Mouse (Mus musculus) urinary bladder, adult 18-20 months (tissue): ENCODE data around the gene Mpp3.
A peak's percentile ranks its signal among the peaks of the same experiment; 100 is the strongest.

Source experiments
- DNase-seq, 2 experiments: peaks; one replicate each; pipeline ENCODE4 v3.0.0; 2022; ENCODE audit warnings: low spot score in 2 of 2, mixed read lengths in 2 of 2

Mpp3 gene

GRCm38 (mm10) chr11:102028087-102028816, at the start of gene Mpp3:
TSS of gene Mpp3 (minus strand) at chr11:102028461.
- DNase-seq, result no peak

GRCm38 (mm10) chr11:102073722-102074121, 45.5 kb upstream of the Mpp3 start:
- DNase-seq, result no peak

- no peak for DNase-seq
Observed at GRCm38 (mm10) chr11:102072729-102073128, 44.5 kb upstream of the Mpp3 start.

- DNase-seq, result no peak
Observed at GRCm38 (mm10) chr11:102070426-102070825, 42.2 kb upstream of the Mpp3 start.

GRCm38 (mm10) chr11:102069633-102070032, 41.4 kb upstream of the Mpp3 start:
- DNase-seq, result no peak

GRCm38 (mm10) chr11:102068969-102069368, 40.7 kb upstream of the Mpp3 start:
- DNase-seq, result no peak

- DNase-seq, result no peak
Observed at GRCm38 (mm10) chr11:102063076-102063475, 34.8 kb upstream of the Mpp3 start.

- DNase-seq, result no peak
Observed at GRCm38 (mm10) chr11:102061941-102062473, 33.7 kb upstream of the Mpp3 start.

GRCm38 (mm10) chr11:102061236-102061940, 33.1 kb upstream of the Mpp3 start:
- DNase-seq, result peak; percentile 63 to 74

GRCm38 (mm10) chr11:102053847-102054246, 25.6 kb upstream of the Mpp3 start:
- DNase-seq, result peak in 1 of 2 experiments; percentile 29

GRCm38 (mm10) chr11:102053183-102053582, 24.9 kb upstream of the Mpp3 start:
- no peak for DNase-seq

- DNase-seq, result no peak
Observed at GRCm38 (mm10) chr11:102052697-102053096, 24.4 kb upstream of the Mpp3 start.

GRCm38 (mm10) chr11:102051954-102052353, 23.7 kb upstream of the Mpp3 start:
- DNase-seq, result no peak

GRCm38 (mm10) chr11:102051541-102051940, 23.3 kb upstream of the Mpp3 start:
- no peak for DNase-seq

- no peak for DNase-seq
Observed at GRCm38 (mm10) chr11:102049875-102050482, 21.7 kb upstream of the Mpp3 start.

- no peak for DNase-seq
Observed at GRCm38 (mm10) chr11:102046607-102047006, 18.3 kb upstream of the Mpp3 start.

- no peak for DNase-seq
Observed at GRCm38 (mm10) chr11:102044691-102045212, 16.5 kb upstream of the Mpp3 start.

- no peak for DNase-seq
Observed at GRCm38 (mm10) chr11:102043381-102043780, 15.1 kb upstream of the Mpp3 start.

- DNase-seq, result no peak
Observed at GRCm38 (mm10) chr11:102042971-102043370, 14.7 kb upstream of the Mpp3 start.

GRCm38 (mm10) chr11:102041350-102041949, 13.2 kb upstream of the Mpp3 start, which contains the start of gene Cd300lg:
TSS of gene Cd300lg (plus strand) at chr11:102041509.
- DNase-seq, result no peak

- no peak for DNase-seq
Observed at GRCm38 (mm10) chr11:102040646-102041045, 12.4 kb upstream of the Mpp3 start.

GRCm38 (mm10) chr11:102040138-102040524, 11.9 kb upstream of the Mpp3 start:
- DNase-seq, result peak; percentile 71 to 82
